Mouse (Mus musculus) brain, embryonic 14.5 days (tissue): ENCODE measurements around the gene Gm49340.

Source experiments
- CTCF ChIP-seq: fragments of 200-500 bp; IDR thresholded peaks from 2 replicates; pipeline ENCODE4 v1.5.1; 2012; ENCODE audit warnings: inconsistent platforms, mild to moderate bottlenecking, moderate library complexity, borderline replicate concordance; ENCODE audit not compliant: insufficient read depth, insufficient read length; ENCODE audit errors: extremely low read depth
- POLR2A ChIP-seq: fragments of 200-500 bp; IDR thresholded peaks from 2 replicates; pipeline ENCODE4 v1.6.1; 2012; ENCODE audit warnings: mild to moderate bottlenecking, inconsistent platforms, borderline replicate concordance; ENCODE audit not compliant: poor library complexity, insufficient read depth, insufficient read length, severe bottlenecking; ENCODE audit errors: extremely low read depth

DNA sequence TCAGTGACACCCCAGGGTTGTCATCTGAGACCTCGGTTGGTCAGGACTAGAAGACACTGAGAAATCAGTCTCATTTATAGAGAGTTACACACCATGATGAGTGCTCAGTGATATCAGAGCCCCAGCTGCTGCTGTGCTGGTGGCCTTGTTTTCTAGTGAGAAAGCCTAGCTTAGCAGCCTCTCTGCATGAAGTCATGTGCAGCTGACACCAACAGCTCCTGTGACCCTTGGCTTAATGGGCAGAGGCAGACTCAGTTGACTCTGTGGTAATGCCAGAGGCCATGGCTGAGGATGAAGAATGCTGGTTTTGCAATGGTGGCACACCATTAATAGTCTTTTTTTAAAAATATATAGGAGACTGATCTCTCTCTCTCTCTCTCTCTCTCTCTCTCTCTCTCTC lies 39.9 kb upstream of the Gm49340 start:
- no peak for TF ChIP-seq POLR2A
- no peak for TF ChIP-seq CTCF
